Mouse (Mus musculus) adrenal gland, adult (tissue): ENCODE measurements at regions not wholly inside any gene's neighbourhood (a gene's known extent, or its start where the extent isn't known, plus 50 kb on each side); places are given as distances from the start of the nearest gene placed in this dataset.

Source experiments
- DNase-seq, 2 experiments: peaks; one replicate each; pipeline ENCODE4 v3.0.0; 2022 to 2023; ENCODE audit warnings: low spot score in 1 of 2; ENCODE audit not compliant: inconsistent age in 2 of 2

DNA sequence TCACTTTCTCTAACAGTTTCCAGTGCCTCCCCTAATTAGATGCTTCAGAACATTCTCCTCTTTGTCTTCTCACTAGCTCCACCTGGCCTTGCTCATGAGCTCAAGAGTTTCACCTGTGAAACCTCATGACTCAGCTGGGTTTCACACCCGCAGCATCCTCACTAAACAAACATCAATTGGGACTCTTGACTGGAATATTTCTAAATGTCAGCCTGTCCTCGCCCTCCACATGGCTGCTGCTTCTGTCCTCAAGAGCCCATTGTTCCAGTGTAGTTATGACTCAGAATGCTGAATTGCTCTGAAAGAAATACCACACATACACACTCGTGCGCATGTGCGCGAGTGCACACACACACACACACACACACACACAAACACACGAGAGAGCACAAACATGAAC is 407.2 kb downstream of the Prss52 start:
- peak; percentile 20 to 46 for DNase-seq

DNA sequence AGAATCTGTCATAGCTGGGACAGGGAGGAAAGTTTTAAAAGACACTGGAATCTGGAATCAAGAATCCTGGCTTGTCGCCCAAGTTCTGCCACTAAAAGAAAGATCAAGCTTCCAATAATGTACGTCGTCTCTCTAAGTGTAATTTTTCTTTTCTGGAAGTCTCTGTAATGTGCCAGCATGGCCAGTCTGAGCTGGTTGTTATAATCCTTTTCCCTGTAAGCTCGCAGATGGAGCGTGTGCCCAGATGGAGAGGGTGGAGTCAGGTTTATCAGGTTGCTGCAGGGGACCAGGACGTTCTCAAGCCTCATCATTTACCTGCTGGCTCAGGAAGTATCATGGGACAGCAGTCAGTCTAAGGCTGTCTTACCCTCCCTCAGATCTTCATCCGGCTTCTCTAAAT is 408.6 kb downstream of the Prss52 start:
- DNase-seq = peak in 1 of 2 experiments; percentile 53

DNA sequence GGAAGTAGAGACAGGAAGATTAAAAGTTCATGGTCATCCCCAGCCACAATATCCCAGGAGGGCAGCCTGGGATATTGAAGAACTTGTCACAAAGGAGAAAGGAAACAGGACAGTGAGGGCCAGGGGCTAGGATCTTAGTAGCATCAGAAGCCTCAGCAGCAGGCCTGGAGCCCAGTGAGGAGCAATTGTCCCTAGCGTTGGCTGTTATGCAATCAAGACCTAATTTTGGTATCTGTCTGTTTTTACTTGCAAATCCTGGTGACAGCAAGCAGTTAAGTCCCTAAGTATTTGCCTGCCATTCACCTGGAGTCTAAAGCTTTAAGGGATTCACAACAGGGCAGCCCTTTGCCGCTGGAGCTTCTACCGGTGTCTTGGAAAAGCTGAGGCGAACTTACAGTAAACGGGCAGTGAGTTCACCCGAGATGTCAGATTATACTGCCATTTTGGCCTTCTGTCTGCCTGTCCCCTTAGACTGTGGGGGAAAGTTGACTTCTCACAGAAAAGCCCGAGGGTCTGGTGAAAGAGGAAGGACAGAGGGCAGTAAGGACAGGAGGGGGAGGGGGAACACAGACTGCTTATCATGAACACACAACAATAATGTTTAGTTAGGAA is 413.6 kb downstream of the Prss52 start:
- peak; percentile 5 to 52 for DNase-seq

DNA sequence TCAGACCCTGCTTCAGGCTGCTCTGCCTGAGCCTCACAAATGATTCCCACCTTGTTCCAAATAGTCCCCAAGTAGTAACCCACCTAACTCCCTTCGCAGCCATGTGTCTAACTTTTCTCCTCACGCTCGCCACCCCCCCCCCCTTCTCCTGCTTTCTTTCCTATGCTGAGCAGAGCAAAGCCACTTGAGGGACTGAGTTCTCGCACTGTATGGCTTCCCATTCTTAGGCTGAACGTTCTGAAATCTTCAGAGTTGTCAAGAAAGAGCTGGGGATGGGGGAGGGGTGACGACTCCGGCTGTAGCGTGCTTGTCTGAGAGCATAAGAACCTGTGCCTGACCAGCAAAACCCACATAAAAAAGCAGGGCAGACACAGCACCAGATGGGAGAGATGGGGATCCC is 420.6 kb downstream of the Prss52 start:
- no peak for DNase-seq

DNA sequence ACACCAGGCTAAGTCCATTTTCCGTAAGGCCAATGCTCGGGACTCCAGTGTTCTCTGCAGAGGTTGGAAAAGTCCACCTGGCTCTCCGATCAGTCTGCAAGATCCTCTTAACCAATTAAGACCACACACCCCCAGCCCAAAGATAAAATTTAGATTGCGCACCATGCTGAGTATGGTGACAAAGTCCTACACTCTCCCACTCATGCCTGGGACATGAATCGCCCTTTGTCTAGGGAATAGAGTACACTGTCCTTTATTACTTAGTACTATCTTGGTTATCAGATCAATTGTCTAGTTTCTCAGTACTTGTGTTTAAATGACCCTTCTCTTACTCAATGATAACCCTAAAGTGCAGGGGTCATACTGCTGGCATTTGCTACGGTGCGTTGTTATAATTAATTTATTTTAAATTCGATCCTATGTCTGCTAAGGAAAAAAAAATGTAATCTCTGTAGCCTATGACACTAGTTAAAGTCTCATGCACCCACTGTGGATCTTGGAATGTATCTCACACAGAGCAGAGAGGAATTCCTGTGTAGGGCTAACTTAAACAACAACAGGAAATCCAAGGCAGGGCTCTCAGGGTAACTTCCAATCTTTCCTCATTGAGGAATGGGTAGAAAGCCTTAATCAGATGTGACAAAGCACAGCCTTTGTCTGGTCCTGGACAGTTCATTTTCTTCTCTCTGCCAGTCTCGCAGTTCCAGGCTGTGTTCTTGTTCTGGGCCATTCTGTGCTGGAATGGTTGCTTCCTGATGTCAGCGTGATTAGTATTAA is 421.4 kb downstream of the Prss52 start:
- DNase-seq = no peak

DNA sequence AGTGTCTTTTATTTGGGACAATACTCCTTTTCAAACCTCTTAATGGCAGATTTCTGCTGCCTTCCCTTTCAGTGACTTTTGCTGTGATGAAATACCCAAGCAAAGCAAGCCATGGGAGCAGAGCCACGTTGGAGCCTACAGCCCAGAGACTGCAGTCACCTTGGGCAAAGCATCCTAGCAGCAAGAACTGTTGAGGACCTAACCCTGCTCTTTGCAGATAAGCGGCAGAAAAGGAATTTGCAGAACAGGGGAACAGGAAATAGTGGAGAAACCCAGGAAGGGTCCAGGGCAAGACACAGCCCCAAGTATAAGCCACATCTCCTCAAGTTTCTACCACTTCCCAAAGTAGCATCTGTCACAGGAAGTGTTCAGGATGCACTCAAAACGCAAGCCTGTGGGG is 426.5 kb downstream of the Prss52 start:
- no peak for DNase-seq

DNA sequence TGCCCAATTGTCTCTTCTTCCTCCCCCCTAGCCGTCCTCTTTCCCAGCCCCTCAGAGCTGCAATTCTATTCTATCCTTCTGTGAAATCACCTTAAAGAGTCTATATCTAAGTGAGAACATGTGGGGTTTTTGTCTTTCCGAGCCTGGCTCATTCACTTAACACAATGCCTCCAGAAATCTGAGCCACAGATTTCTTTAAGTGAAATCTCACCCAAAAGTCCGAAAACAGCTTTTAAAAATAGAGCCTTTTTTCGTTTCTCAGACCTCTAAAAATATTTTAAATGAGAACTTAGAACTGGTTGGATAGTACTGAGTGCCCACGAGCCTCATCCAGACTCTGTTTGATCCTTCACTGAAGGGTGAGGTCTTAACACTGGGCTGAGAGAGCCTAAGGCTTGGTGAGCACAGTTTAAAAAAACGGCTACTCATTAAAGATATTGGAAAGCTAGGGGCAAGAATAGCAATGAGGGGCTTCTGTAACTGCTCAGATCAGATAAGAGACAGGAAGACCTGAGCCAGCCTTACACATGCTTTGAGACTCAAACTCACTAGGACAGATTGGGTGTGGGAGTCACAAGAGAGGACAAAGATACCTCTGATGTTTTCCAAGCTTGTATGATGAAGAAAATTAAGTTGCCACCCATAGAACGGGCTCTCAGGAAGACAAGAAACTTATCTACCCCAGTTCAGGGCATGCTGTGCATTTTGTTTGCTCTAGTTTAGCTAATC is 427.3 kb downstream of the Prss52 start:
- no peak for DNase-seq

DNA sequence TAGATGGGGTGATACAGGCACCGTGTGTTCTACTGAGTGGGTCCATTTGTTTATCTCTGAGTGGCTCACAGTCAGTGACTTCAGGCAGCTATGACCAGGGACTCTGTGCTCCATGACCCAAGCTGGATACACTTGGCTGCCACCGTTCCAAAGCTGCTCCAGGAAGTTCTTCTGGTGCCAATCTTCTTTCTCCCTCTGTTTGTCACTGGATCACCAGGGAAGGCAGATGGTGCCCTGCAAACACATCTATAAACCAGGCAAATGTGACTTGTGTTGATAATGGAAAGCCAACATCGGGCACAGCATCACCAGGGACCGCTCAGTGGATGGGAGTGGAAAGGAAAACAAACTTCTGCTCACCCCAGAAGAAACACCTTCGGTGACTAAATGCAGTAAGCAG is 428.3 kb downstream of the Prss52 start:
- no peak for DNase-seq

DNA sequence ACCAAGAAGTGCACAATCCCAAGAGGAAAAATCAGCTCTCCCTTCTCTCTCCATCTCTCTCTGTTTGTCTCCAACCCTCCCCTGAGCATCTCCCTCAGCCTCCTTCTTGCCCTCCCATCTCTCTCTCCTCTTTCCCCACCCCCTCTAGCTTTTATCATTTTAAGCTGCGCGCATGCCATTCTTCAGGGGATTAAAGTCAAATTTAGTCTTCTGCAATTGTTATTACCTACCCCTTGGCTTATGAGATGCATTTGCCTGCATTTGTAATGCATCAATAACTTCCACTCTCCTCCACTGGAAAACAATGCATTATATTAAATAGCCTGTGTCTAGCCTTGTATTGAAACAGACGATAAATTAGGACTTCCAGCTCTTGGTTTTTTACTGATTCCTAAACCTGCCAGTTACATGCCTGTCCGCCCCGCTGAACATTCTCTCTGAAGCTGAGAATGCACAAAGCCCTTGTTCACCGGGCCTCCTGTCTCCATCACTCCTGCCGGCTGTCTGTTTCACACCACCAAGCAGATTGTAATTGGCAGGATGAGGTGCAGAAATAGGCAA is 429.6 kb downstream of the Prss52 start:
- no peak for DNase-seq

DNA sequence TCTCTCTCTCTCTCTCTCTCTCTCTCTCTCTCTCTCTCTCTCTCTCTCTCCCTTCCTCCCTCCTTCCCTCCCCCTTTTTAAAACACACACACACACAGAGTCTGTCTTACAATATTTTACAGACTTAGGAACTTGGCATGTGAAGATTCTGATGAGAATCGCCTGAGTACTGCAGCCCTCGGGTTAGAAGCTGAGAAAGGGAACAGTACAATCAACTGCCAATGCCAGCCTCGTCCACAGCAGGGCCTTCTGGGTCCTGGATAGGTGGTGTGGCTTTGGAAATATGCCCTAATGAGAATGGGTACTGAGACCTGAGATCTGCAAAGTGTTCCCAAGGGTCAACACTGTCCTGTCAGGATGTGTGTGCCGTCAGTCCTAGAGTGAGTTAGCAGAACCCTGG is 430.1 kb downstream of the Prss52 start:
- no peak for DNase-seq

DNA sequence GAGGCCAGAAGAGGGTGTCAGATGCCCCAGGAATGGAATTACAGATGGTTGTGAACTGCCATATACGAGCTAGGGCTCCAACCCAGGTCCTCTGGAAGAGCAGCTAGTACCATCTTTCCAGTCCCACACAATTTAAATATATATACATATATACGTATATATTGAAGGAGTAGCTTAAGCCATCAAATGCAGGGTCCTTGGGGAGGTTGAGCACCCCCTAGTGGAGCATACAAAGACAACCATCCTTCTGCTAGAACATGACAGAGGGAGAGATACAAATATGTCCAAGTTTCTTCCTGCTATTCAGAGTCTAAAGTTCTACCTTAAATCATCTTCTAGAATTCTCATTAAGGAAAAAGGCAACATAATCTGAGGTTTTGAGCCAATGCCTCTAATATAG is 435.4 kb downstream of the Prss52 start:
- DNase-seq = no peak

DNA sequence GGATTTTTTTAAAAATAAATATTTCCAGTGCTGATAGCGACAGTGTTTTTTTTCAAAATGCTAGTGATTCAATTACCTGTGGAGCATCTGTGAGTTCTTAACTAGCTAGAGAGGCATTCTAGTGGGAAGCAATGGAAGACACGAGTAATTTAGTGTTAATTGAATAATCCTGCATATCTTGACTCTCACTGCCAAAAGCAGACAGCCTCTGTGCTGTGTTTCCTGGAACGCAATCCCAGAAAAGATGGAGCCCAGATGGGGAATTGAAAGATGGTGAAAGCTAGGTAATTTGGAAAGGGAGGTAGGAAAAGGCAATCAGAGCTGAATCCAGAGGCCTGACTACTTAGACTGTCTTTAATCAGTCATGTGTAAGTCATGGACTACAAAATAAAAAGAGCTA is 441.0 kb downstream of the Prss52 start:
- DNase-seq = no peak

DNA sequence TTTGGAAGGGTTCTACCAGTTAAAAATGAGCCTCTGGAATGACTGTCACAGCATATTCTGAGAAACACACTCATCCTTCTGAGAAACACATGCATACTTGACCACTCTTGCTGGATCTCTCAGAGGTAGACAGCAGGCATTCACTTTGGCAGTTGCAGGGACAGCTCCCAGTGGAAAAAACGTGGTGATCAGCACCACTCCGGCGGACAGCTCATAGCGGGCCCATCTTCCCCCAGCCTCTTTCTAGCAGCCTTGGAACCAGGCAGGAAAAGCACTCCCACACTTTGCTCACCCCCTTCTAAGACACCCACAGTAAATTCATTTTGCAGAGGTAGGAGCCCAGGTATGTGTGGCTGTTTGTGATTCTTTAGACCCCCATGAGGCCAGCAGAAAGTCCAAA is 442.7 kb downstream of the Prss52 start:
- DNase-seq = peak; percentile 64 to 87

DNA sequence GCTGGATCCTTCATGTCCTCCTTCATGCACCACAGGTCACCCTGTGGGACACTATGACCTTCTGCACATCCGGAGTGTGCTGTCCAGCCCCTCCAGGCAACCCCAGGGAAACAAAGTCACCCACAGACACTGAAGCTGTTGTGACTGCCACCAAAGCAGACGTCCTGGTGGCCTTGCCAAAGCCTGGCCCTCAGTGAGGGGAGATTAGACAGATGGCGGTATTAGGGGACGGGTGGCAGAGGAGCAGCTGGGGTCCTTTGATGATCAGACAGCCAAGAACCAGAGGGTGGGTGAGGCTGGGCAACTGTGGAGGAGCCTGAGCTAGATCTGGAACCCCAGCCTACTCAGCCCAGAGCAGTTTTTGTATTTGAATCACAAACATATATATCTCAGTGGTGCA is 448.9 kb downstream of the Prss52 start:
- no peak for DNase-seq

DNA sequence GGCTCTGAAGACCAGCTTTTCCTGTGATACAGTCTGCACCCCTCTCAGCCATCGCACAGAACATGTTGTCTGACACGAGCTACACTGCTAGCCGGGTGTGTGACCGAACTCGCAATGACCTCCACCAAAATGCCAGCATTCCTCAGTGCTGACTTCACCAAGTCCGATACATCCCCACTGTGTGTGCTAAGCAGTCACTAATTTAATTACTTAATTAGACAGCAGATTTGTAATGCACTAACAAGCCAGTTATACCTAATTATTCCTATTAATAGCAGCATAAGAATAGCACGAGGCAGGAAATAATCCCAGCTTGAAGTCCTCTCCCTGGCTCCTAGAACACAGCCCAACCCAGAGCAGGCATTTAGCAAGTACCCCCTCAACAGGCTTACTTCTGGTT is 452.0 kb downstream of the Prss52 start:
- DNase-seq = no peak

DNA sequence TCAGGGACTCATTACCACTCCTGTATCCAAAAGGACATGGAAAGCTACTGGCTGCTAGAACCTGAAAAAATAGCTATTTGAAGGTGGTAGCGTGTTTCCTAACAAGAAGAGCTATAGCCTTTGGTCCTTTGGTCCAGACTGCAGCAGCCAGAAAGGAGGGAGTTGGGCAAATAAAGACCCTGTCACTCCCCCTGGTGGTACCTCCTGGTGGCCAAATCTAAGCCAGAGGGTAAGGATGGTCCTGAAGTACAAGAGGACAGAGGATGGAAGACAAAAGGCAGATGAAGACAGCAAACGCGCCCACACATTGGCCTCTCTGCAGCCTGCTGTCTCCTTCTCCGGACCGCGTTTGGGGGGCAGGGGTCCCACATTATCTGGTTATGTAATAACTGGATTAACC is 453.4 kb downstream of the Prss52 start:
- no peak for DNase-seq

DNA sequence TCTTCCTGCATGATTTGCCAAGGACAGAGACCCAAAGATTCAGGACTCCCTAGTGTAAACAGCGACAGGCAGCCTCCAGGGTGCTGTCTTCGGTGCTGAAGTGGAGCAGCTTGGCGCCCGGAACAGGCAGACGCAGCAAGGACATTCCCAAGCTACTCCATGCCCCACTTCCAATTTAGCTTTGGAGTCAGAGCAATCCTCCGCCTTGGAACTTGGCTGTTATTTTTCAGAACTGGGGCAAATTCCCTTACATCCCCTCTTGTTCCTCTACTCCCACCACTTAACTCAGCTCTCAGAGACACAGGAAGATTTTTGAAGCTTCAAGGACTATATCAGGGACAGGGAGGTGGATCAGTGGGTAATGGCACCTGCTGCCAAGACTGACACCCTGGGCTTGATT is 464.6 kb downstream of the Prss52 start:
- peak; percentile 44 to 74 for DNase-seq

DNA sequence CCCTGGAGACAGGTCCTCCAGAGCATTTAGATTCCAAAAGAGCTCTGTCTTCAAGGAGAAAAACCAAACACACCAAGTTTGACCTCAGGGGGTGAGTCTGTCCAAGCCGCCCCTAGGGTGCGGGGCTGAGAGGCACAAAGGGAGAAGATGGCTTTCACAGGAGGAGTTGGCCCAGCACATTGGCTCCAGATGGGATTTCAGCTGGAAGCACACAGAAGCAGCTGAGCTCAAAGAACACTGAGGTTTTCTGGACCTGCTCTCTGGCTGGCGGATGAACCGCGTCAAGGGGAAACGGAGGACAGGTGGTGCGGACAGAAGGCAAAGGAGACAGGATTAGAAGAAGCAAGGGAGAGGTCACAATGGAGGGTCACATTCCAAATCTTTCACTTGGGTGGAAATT is 466.9 kb downstream of the Prss52 start:
- no peak for DNase-seq

DNA sequence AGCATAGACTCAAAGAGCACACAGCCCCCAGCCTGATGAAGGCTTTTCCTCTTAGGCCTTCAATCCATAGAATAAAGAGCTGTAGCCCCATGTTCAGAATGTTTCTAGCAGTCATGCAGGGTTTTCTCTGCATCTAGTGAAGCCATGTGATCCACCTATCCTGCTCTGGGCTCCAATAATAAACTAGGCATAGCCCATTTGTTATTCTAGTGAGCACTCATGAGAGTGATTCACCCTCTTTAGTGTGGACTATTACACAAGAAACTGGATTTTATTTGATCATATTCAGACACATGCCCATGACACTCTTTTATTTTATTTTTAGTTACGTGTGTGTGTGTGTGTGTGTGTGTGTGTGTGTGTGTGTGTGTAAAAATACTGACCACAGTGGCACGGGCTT is 468.7 kb downstream of the Prss52 start:
- DNase-seq = no peak

DNA sequence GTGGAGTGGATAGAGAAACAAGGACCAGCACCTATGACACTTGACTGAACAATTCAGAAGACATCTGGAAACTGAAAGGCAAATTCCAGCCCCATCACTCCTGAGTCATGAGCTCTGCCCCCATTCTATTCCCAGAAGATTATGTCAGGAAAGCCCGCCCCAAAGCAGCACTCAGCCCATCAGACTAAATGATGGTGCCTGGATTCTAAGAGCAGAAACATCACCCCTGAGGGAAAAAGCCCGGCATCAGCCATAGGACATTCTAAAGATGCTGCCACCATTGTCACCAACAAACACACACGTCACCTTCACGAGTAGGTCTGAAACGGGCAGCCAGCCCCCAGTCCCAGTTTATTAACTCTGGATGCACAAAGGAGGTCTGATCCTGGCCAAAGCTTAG is 469.7 kb downstream of the Prss52 start:
- DNase-seq = no peak

DNA sequence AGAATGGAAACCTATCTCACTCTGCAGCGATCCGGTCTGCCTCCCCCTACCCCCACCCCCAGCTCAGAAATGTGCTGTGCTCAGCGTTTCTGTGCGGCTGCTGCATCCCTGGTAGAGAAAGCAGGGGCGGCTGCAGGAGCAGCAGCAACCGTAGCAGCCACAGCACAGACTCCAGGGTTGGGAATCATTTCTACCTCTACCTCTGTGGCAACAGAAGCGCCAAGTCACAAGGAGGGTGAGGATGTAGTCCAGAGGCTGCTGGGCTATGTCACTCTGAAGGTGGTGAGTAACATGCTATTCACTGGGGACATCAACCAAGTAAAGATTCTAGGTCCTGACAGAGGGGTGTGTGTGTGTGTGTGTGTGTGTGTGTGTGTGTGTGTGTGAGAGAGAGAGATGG is 470.2 kb downstream of the Prss52 start:
- no peak for DNase-seq

DNA sequence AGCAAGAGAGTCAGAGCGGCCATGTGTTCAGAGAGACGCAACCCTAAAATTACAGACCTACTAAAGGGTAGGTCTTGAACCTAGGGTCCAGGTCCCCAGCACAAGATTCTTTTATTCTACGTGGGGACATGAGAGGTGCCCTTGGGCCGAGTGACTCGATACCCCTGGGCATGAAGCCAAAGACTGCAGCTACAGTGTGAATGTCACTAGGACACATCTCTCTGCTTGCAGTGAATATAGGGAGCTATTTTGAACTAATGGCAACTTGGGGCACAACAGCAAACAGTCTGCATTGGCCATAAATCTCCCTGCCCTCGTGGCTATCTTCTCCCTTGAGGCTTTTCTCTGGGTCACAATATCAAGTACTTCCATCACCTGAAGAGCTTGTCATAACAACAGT is 470.7 kb downstream of the Prss52 start:
- DNase-seq = no peak
